Mouse (Mus musculus): ENCODE data around the gene Tmbim1. TPM values are rescaled to one million over a fixed set of nuclear protein-coding genes. Genes with fewer than 3 reads are reported as not detected.
"Not testable (repeated sequence)": the region's sequence is repeated elsewhere in the genome, so short reads cannot be mapped to it uniquely, and the experiment has no call there.

The Tmbim1 gene
- polyA plus RNA-seq (2015; fragmentation: Nextera tagmentation; extraction: Ambion mirVana) = 57.9 and 63.0 TPM in 2 replicates

DNA sequence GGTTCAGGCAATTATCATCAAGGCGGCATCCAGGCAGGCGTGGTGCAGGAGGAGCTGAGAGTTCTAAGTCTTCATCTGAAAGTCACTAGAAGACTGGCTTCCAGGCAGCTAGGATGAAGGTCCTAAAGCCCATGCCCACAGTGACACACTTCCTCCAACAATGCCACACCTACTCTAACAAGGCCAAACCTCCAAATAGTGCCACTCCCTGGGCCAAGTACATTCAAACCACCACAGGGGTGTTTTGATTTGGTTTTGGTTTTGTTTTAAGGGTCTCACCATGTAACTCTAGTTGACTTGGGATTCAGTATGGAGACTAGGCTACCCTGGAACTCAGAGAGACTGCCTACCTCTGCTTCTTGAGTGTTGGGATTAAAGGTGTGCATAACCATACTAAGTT lies at the start of gene Tmbim1:
Gene Tmbim1, minus strand, starts transcription at position 101 of the 400 bp plus-strand sequence.
- Histone ChIP-seq H3K27ac (ENCODE audit: low read length) (peak within 1 kb of the TSS; percentile 96), H3K4me1 (replicated peaks; ENCODE audit: control insufficient read depth, insufficient read depth, low read length) (peaks cover 30% of the 10 kb centered on the region), H3K4me2 (ENCODE audit: low read depth, low read length) (peak within 1 kb of the TSS; percentile 77), H3K9ac (ENCODE audit: low read length) (peak within 1 kb of the TSS; percentile 93), H3K4me3 (ENCODE audit: low read length) (peak within 1 kb of the TSS; percentile 84), H3K27me3 (ENCODE audit: control insufficient read depth, insufficient read depth, low read depth, low read length) (no peaks in the 10 kb centered on the region), H3K9me3 (ENCODE audit: control insufficient read depth, low read length) (no peaks in the 10 kb centered on the region), H3K36me3 (ENCODE audit: control insufficient read depth, insufficient read depth, low read length) (no peaks in the 10 kb centered on the region)
- ATAC-seq (ENCODE audit: low read depth) = no peak
- WGBS = 82% methylated on average over 2 of the region's 2 CpGs

DNA sequence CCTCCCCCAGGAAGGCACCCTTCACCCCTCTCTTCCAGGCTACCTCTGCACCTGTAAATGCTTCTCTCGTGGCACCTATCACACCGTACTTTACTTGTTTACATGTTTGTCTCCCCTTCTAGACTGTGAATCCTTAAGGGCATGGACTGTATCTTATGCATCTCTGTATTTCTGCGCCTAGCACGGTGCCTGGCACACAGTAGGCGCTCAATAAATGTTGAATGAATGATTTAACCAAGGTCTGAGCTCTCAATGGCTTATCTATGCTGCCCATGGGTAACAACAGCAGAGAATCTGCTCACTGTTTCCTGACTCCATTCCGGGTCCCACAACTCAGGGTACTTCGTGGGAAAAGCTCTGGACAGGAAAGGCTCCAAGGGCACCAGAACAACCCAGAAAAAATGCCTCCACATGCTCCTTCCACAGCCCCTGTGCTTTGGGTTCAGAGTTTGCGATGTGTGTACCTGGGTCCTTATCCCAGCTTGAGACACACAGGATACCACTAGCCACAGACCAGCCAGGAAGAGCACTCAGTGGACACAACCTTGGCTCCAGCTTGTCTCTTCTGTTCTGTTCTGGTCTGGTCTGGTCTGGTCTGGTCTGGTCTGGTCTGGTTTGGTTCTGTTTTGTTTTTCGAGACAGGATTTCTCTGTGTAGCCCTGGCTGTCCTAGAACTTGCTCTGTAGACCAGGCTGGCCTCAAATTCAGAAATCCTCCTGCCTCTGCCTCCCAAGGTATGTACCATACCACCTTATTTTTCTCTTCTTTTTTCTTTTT lies 48.2 kb upstream of the Tmbim1 start:
- Histone ChIP-seq H3K27ac (ENCODE audit: low read length) (no peak overlapping the region), H3K4me1 (replicated peaks; ENCODE audit: control insufficient read depth, insufficient read depth, low read length) (no peaks in the 10 kb centered on the region), H3K9ac (ENCODE audit: low read length) (no peak overlapping the region), H3K9me3 (ENCODE audit: control insufficient read depth, low read length) (no peaks in the 10 kb centered on the region), H3K27me3 (ENCODE audit: control insufficient read depth, insufficient read depth, low read depth, low read length) (no peaks in the 10 kb centered on the region), H3K36me3 (ENCODE audit: control insufficient read depth, insufficient read depth, low read length) (0 out of 2 replicates have a peak, but pooled peaks cover 7% of the 10 kb centered on the region), H3K4me2 (ENCODE audit: low read depth, low read length) (no peak overlapping the region), H3K4me3 (ENCODE audit: low read length) (no peak overlapping the region)
- WGBS = 87% methylated on average over 9 of the region's 9 CpGs
- no peak for ATAC-seq (ENCODE audit: low read depth)

DNA sequence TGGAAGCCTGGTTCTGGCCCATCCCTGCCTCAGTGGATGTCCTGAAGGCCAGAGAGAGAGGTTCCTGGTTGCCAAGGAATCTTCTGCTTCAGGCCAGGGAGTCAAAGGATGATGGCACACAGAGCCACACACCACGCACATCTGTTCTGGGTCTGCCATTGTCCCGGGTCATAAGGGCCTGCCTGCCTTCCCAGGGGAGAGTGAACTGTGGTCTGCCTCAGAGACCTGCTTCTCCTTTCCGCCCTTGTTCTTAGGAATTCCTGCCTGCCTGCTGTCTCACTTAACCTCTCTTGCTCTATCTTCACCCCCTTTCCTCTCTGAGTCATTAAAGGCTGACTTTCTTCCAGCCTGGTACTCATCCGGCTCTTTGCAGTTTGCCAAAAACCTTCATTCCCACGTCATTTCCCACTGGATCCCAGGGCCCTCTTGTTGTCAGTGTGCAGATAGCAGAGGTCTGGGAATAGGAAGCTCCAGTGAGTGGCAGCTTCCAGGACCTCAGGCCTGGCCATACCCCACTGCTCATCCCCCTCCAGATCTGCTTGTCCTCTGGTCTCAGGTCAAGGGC lies 47.2 kb upstream of the Tmbim1 start:
- H3K27me3 ChIP-seq (ENCODE audit: control insufficient read depth, insufficient read depth, low read depth, low read length) = no peaks in the 10 kb centered on the region
- H3K9ac ChIP-seq (ENCODE audit: low read length) = no peak overlapping the region
- ATAC-seq (ENCODE audit: low read depth) = no peak
- H3K4me1 ChIP-seq (replicated peaks; ENCODE audit: control insufficient read depth, insufficient read depth, low read length) = no peaks in the 10 kb centered on the region
- H3K4me3 ChIP-seq (ENCODE audit: low read length) = no peak overlapping the region
- 0 out of 2 replicates have a peak, but pooled peaks cover 7% of the 10 kb centered on the region for H3K36me3 ChIP-seq (ENCODE audit: control insufficient read depth, insufficient read depth, low read length)
- 72% methylated on average over 5 of the region's 5 CpGs for WGBS
- no peaks in the 10 kb centered on the region for H3K9me3 ChIP-seq (ENCODE audit: control insufficient read depth, low read length)
- H3K27ac ChIP-seq (ENCODE audit: low read length) = no peak overlapping the region
- no peak overlapping the region for H3K4me2 ChIP-seq (ENCODE audit: low read depth, low read length)

DNA sequence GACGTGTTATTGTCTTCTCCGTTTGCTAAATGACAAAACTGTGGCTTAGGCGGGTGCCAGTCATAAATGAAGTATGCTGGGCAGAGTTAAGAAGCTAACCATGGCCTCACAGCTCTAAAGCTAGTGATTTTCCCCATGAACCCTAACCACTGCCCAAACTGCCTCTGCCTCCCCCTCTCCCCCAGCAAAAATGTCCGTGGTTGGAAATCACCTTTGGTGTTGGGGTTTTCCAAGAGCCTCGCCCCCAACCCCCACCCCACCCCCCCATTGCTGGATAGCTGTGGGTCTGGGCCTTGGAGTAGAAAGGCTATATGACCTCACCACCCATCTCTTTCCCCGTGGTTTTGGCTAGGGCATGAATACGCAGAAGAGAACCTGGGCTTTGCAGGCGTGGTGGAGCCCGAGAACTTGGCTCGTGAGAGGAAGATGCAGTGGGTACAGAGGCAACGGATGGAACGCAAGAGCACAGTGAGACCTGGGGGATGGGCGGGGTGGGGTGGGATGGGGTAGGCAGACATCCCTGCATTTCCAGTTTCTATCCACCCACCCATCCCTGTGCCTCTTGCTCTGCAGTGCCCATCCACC lies 45.9 kb upstream of the Tmbim1 start:
- no peak for ATAC-seq (ENCODE audit: low read depth)
- Histone ChIP-seq H3K27ac (ENCODE audit: low read length) (no peak overlapping the region), H3K36me3 (ENCODE audit: control insufficient read depth, insufficient read depth, low read length) (0 out of 2 replicates have a peak, but pooled peaks cover 7% of the 10 kb centered on the region), H3K4me1 (replicated peaks; ENCODE audit: control insufficient read depth, insufficient read depth, low read length) (no peaks in the 10 kb centered on the region), H3K4me2 (ENCODE audit: low read depth, low read length) (no peak overlapping the region), H3K4me3 (ENCODE audit: low read length) (no peak overlapping the region), H3K9ac (ENCODE audit: low read length) (no peak overlapping the region), H3K9me3 (ENCODE audit: control insufficient read depth, low read length) (no peaks in the 10 kb centered on the region), H3K27me3 (ENCODE audit: control insufficient read depth, insufficient read depth, low read depth, low read length) (no peaks in the 10 kb centered on the region)
- WGBS = 90% methylated on average over 13 of the region's 13 CpGs

DNA sequence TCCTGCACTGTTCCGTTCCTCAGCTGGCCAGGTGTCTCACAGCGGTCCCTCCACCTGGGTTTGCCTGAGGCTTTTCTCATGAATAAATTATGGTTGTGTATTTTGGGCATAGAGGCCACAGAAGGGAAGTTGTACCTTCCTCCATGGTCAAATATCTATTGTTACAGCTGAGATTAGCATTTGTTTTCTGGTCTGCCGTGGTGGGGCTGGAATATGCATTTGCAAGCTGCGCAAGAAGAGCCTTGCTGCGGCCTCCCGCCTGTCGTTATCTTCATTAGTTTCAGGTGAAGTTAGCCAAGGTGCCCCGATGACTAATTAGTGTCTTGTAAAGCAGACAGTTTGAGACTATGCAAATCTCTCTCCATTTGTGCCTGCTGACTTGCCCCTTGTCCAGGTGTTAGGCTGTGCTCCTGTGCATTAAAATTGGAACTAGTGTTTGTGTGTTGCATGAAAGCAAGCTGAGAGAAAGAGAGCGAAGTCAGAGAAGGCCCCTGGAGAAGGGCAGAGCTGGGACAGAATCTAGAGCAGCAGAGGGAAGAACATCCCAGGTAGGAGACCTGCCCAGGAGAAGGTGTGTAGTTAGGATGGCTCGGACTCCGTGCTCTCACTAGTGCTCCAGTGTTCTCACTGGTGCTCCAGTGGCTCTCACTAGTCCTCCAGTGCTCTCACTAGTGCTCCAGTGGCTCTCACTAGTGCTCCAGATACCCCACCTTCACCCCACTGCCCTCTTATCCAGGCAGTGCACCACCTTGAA lies 38.9 kb upstream of the Tmbim1 start:
- Histone ChIP-seq H3K4me3 (ENCODE audit: low read length) (no peak overlapping the region), H3K36me3 (ENCODE audit: control insufficient read depth, insufficient read depth, low read length) (0 out of 2 replicates have a peak, but pooled peaks cover under 1% of the 10 kb centered on the region), H3K9ac (ENCODE audit: low read length) (no peak overlapping the region), H3K9me3 (ENCODE audit: control insufficient read depth, low read length) (no peaks in the 10 kb centered on the region), H3K4me2 (ENCODE audit: low read depth, low read length) (no peak overlapping the region), H3K27me3 (ENCODE audit: control insufficient read depth, insufficient read depth, low read depth, low read length) (no peaks in the 10 kb centered on the region), H3K27ac (ENCODE audit: low read length) (no peak overlapping the region), H3K4me1 (replicated peaks; ENCODE audit: control insufficient read depth, insufficient read depth, low read length) (no peaks in the 10 kb centered on the region)
- 83% methylated on average over 11 of the region's 11 CpGs for WGBS
- ATAC-seq (ENCODE audit: low read depth) = no peak

DNA sequence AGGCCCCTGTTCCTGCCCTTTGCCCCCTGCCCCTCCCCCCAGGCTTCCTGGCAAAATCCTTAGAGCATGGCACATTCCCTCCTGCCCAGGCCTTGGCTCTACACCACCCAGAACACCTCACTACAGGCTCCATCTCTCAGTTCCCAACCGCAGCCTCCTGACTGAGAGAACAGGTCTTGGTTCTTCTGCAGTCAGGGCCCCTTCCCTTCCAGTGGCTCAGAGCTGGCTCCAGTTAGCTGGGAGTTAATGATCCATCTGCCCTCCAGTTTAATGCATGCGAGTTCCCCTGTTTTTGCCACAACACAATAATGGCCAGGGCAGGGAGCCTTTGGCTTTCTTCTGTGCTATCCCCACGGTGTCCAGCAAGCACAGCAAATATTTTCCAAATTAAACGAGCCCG lies 37.7 kb upstream of the Tmbim1 start:
- no peak overlapping the region for H3K27ac ChIP-seq (ENCODE audit: low read length)
- no peak overlapping the region for H3K9ac ChIP-seq (ENCODE audit: low read length)
- no peak for ATAC-seq (ENCODE audit: low read depth)
- no peak overlapping the region for H3K4me2 ChIP-seq (ENCODE audit: low read depth, low read length)
- H3K4me1 ChIP-seq (replicated peaks; ENCODE audit: control insufficient read depth, insufficient read depth, low read length) = no peaks in the 10 kb centered on the region
- no peaks in the 10 kb centered on the region for H3K9me3 ChIP-seq (ENCODE audit: control insufficient read depth, low read length)
- H3K36me3 ChIP-seq (ENCODE audit: control insufficient read depth, insufficient read depth, low read length) = no peaks in the 10 kb centered on the region
- WGBS = 68% methylated on average over 5 of the region's 5 CpGs
- no peaks in the 10 kb centered on the region for H3K27me3 ChIP-seq (ENCODE audit: control insufficient read depth, insufficient read depth, low read depth, low read length)
- H3K4me3 ChIP-seq (ENCODE audit: low read length) = no peak overlapping the region

DNA sequence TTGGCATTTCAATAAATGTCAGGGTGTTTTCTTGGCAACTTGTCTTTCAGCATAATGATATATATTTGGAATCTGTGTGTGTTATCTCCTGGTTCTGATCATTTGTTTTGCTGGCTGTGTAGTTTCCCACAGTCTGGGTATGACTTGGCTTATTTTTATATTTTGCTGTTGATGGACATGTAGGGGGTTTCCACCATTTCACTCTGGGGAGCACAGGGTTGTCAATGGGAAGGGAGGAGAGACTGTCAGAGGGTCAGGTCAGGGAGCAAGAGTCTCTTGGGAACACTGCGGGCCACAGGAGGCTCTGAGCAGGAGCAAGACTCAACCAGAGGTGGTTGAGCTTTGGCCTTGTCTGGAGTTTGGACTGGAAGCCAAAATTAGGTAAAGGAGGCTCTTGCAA lies 36.9 kb upstream of the Tmbim1 start:
- WGBS = 88% methylated on average over 1 of the region's 1 CpGs
- no peak overlapping the region for H3K4me3 ChIP-seq (ENCODE audit: low read length)

DNA sequence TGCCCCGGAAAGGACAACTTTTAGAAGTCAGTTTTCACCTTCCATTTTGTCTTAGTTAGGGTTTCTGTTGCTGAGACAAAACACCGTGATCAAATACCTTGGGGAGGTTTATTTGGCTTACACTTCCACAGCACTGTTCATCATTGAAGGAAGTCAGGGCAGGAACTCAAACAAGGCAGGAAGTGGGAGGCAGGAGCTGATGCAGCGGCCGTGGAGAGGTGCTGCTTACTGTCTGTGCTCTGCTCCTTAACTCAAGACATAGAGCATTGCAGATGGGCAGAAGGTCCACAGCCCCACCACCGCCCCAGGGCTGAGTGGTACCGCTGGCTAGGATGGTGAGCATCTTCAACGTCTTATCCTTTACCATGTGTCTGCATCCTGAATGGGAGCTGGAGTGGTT lies 36.5 kb upstream of the Tmbim1 start:
- Histone ChIP-seq H3K27me3 (ENCODE audit: control insufficient read depth, insufficient read depth, low read depth, low read length) (no peaks in the 10 kb centered on the region), H3K4me1 (replicated peaks; ENCODE audit: control insufficient read depth, insufficient read depth, low read length) (no peaks in the 10 kb centered on the region), H3K9ac (ENCODE audit: low read length) (no peak overlapping the region), H3K4me3 (ENCODE audit: low read length) (no peak overlapping the region), H3K4me2 (ENCODE audit: low read depth, low read length) (no peak overlapping the region), H3K9me3 (ENCODE audit: control insufficient read depth, low read length) (no peaks in the 10 kb centered on the region), H3K36me3 (ENCODE audit: control insufficient read depth, insufficient read depth, low read length) (no peaks in the 10 kb centered on the region), H3K27ac (ENCODE audit: low read length) (no peak overlapping the region)
- no peak for ATAC-seq (ENCODE audit: low read depth)
- WGBS = 71% methylated on average over 7 of the region's 7 CpGs

More for the DNA sequence above, 36.9 kb upstream of the Tmbim1 start:
- ATAC-seq (ENCODE audit: low read depth) = no peak
- Histone ChIP-seq H3K36me3 (ENCODE audit: control insufficient read depth, insufficient read depth, low read length) (no peaks in the 10 kb centered on the region), H3K27ac (ENCODE audit: low read length) (no peak overlapping the region), H3K4me2 (ENCODE audit: low read depth, low read length) (no peak overlapping the region), H3K9me3 (ENCODE audit: control insufficient read depth, low read length) (no peaks in the 10 kb centered on the region), H3K9ac (ENCODE audit: low read length) (no peak overlapping the region), H3K27me3 (ENCODE audit: control insufficient read depth, insufficient read depth, low read depth, low read length) (no peaks in the 10 kb centered on the region), H3K4me1 (replicated peaks; ENCODE audit: control insufficient read depth, insufficient read depth, low read length) (no peaks in the 10 kb centered on the region)

DNA sequence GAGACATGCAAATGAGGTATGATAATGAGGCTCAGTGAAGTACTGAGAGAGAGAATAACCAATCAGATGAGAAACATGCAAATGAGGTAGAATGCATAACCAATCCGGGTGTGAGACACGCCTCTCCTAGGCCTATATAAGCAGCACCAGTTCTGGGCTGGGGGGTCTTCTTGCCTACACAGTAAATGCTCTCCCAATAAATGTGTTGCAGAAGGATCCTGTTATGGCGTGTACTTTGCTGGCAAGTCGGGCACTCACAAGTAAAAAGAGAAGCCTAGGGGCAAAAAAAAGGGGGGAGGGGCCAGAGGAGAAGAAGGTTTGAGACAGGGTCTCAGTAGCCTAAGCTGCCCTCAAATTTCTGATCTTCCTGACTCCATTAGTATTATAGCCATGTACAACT lies 35.6 kb upstream of the Tmbim1 start:
- H3K27me3 ChIP-seq (ENCODE audit: control insufficient read depth, insufficient read depth, low read depth, low read length); H3K4me2 ChIP-seq (ENCODE audit: low read depth, low read length); H3K27ac ChIP-seq (ENCODE audit: low read length); H3K4me1 ChIP-seq (replicated peaks; ENCODE audit: control insufficient read depth, insufficient read depth, low read length); H3K4me3 ChIP-seq (ENCODE audit: low read length); H3K9ac ChIP-seq (ENCODE audit: low read length); H3K9me3 ChIP-seq (ENCODE audit: control insufficient read depth, low read length); H3K36me3 ChIP-seq (ENCODE audit: control insufficient read depth, insufficient read depth, low read length); ATAC-seq (ENCODE audit: low read depth): not testable (repeated sequence)
- WGBS = 88% methylated on average over 4 of the region's 4 CpGs

Data from lung, embryonic 16.5 days (tissue).